Mouse (Mus musculus) embryonic fibroblast, embryonic 13.5 days (primary cell): ENCODE measurements at regions not wholly inside any gene's neighbourhood (a gene's known extent, or its start where the extent isn't known, plus 50 kb on each side); places are given as distances from the start of the nearest gene placed in this dataset.

ENCODE experiments used
- H3K27ac ChIP-seq: 2 replicates; pipeline ENCODE4 v1.5.1; 2012; ENCODE audit warnings: low read length, control low read depth, inconsistent platforms; ENCODE audit not compliant: insufficient read depth
- H3K4me1 ChIP-seq: 2 replicates; pipeline ENCODE4 v1.6.1; 2011; ENCODE audit warnings: low read length; ENCODE audit not compliant: control insufficient read depth, insufficient read depth
- H3K4me3 ChIP-seq: 2 replicates; pipeline ENCODE4 v1.5.1; 2011; ENCODE audit warnings: mild to moderate bottlenecking, control low read depth, low read length; ENCODE audit not compliant: insufficient read depth
- CTCF ChIP-seq: IDR thresholded peaks from 2 replicates; pipeline ENCODE4 v1.5.1; 2011; ENCODE audit warnings: mild to moderate bottlenecking, control low read depth, low read length, moderate library complexity, borderline replicate concordance; ENCODE audit not compliant: insufficient read depth
- POLR2A ChIP-seq: IDR thresholded peaks from 2 replicates; pipeline ENCODE4 v1.6.1; 2011; ENCODE audit warnings: low read depth, mild to moderate bottlenecking, control low read depth, low read length, moderate library complexity

- no peak overlapping the region for H3K4me3 ChIP-seq
- TF ChIP-seq POLR2A (no peak), CTCF (no peak)
- H3K4me1 ChIP-seq = peaks cover 3% of the 10 kb centered on the region; the same call in 1 of the 2 replicates
- H3K27ac ChIP-seq = no peak overlapping the region
These were observed 105.1 kb downstream of the Rpl14 start for GRCm38 (mm10) chr9:120676301-120676700.

GRCm38 (mm10) chr9:120676771-120677170 is 105.5 kb downstream of the Rpl14 start:
- H3K4me3 ChIP-seq = no peak overlapping the region
- no peak overlapping the region for H3K27ac ChIP-seq
- H3K4me1 ChIP-seq = peaks cover 3% of the 10 kb centered on the region; the same call in 1 of the 2 replicates
- TF ChIP-seq CTCF = no peak
- no peak for TF ChIP-seq POLR2A

- Histone ChIP-seq H3K27ac (no peak overlapping the region), H3K4me1 (peaks cover 3% of the 10 kb centered on the region; the same call in 1 of the 2 replicates), H3K4me3 (no peak overlapping the region)
- TF ChIP-seq CTCF (no peak), POLR2A (no peak)
These were observed 106.0 kb downstream of the Rpl14 start for GRCm38 (mm10) chr9:120677216-120677615.

GRCm38 (mm10) chr9:120679822-120680426 is 108.7 kb downstream of the Rpl14 start:
- H3K27ac ChIP-seq = no peak overlapping the region
- H3K4me3 ChIP-seq = no peak overlapping the region
- TF ChIP-seq POLR2A = no peak
- no peak for TF ChIP-seq CTCF
- H3K4me1 ChIP-seq = peaks cover 2% of the 10 kb centered on the region; the same call in 1 of the 2 replicates

- no peaks in the 10 kb centered on the region; the same call in 1 of the 2 replicates for H3K4me1 ChIP-seq
- H3K4me3 ChIP-seq = no peak overlapping the region
- no peak overlapping the region for H3K27ac ChIP-seq
- TF ChIP-seq POLR2A (no peak), CTCF (no peak)
These were observed 110.2 kb downstream of the Rpl14 start for GRCm38 (mm10) chr9:120681404-120681803.

GRCm38 (mm10) chr9:120685961-120686360 is 114.7 kb downstream of the Rpl14 start:
- Histone ChIP-seq H3K4me1 (no peaks in the 10 kb centered on the region), H3K4me3 (no peak overlapping the region), H3K27ac (no peak overlapping the region)
- no peak for TF ChIP-seq POLR2A
- no peak for TF ChIP-seq CTCF

- no peak overlapping the region for H3K4me3 ChIP-seq
- TF ChIP-seq CTCF (no peak), POLR2A (no peak)
- H3K27ac ChIP-seq = no peak overlapping the region
- peaks cover 5% of the 10 kb centered on the region; the same call in 1 of the 2 replicates for H3K4me1 ChIP-seq
These were observed 117.8 kb downstream of the Rpl14 start for GRCm38 (mm10) chr9:120689025-120689424.

- H3K27ac ChIP-seq = peak overlapping the region; percentile 88
- TF ChIP-seq POLR2A (no peak), CTCF (no peak)
These were observed 119.3 kb downstream of the Rpl14 start for GRCm38 (mm10) chr9:120690510-120690909.

GRCm38 (mm10) chr9:120690961-120691941 is 120.0 kb downstream of the Rpl14 start:
- peak overlapping the region; percentile 88 for H3K27ac ChIP-seq
- H3K4me1 ChIP-seq = peaks cover 5% of the 10 kb centered on the region; the same call in 1 of the 2 replicates
- no peak overlapping the region for H3K4me3 ChIP-seq
- peak; percentile 27; the same call in 1 of the 2 replicates for TF ChIP-seq CTCF
- TF ChIP-seq POLR2A = peak; percentile 53

More at GRCm38 (mm10) chr9:120690510-120690909, 119.3 kb downstream of the Rpl14 start:
- H3K4me1 ChIP-seq = peaks cover 5% of the 10 kb centered on the region; the same call in 1 of the 2 replicates
- no peak overlapping the region for H3K4me3 ChIP-seq

GRCm38 (mm10) chr9:120691971-120692401 is 120.7 kb downstream of the Rpl14 start:
- TF ChIP-seq POLR2A (no peak), CTCF (no peak)
- Histone ChIP-seq H3K4me3 (no peak overlapping the region), H3K4me1 (peaks cover 5% of the 10 kb centered on the region; the same call in 1 of the 2 replicates), H3K27ac (peak overlapping the region; percentile 88)

- Histone ChIP-seq H3K4me1 (peaks cover 5% of the 10 kb centered on the region; the same call in 1 of the 2 replicates), H3K27ac (no peak overlapping the region), H3K4me3 (no peak overlapping the region)
- TF ChIP-seq POLR2A (no peak), CTCF (no peak)
These were observed 123.2 kb downstream of the Rpl14 start for GRCm38 (mm10) chr9:120694457-120694856.
